Mouse (Mus musculus) T-cell, adult 66 days (primary cell): ENCODE data around the gene Hdac4. TPM values are rescaled to one million over a fixed set of nuclear protein-coding genes. Genes with fewer than 3 reads are reported as not detected.

Source experiments
- total RNA-seq, 2 experiments: library from RNA; stranded (reverse); gene quantifications; 3 replicates in 1 of 2; 4 replicates in 1 of 2; pipeline ENCODE4 v1.2.4; 2023

Gene Hdac4
- total RNA-seq = 100 to 1,000 TPM; 125 to 131 TPM

DNA sequence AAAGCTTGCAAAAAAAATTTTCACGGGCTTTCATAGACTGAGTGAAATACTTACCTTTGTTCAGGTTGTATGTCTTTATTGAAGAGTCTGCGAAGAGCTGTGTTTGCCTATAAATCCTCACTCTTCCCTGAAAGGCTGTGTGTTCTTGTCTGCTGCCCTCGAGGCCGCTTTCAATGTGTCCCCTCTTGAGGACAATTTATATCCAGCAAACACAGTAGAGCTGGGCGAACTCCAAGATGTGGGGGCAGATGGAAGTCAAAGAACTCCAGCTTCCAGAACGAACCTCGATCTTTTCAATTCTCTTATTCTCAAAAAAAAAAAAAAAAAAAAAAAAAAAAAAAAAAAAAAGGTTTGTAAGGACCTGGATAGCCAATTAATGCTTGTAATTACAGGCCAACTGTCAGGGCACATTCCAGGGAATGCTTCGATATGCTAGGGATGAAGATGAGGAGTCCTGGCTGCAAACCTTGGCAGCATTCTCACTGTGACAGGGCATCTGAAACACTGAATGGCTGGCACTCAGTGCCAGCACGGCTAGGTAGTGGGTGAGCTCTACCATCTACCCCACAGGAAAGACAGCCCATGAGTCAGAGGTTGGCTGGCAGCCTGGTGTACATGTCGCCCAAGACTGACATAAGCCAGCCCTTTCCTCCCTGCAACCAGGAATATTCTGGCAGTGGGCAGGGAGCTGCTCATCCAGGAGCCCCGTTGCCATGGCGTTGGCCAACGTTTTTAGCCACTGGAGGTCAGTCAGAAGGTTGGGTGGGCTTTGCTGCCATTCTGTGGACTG lies at the start of gene Hdac4:
Gene Hdac4 (minus strand): TSS at position 340 of the 790 bp plus-strand sequence.

